ENCODE assay signal across 12 mouse cellular contexts in genomic region chr16:21853446-21853941, GRCm38 (mm10). TPM values are rescaled to one million over a fixed set of nuclear protein-coding genes. Genes with fewer than 3 reads are reported as not detected.
DNase-seq lines count a peak whose midpoint lies in the region; ATAC-seq and TF ChIP-seq lines count a peak whose summit lies in the region.
"Had no signal": no experiment of that assay in that cellular context is flagged by ENCODE, and none has a peak within 500 bp of the region (broad histone marks: within the 10 kb centered on the region; RNA-seq: fewer than 3 reads in every experiment).

No protein-coding gene starts in this region.

- DNase-seq in forebrain, embryonic 11.5 days (ENCODE audit: low spot score): no peak
- no peak for DNase-seq in forebrain, embryonic 10.5 days (ENCODE audit: extremely low spot score, low spot score)
- DNase-seq in embryonic facial prominence, embryonic 14.5 days (ENCODE audit: low spot score): no peak
- peak; percentile 40 for DNase-seq in hindbrain, postnatal 0 days (ENCODE audit: low spot score)
- DNase-seq in midbrain, postnatal 0 days (ENCODE audit: low spot score): peak; percentile 36
- no peak for DNase-seq in cerebellum, postnatal 36 days
- no peak for DNase-seq in kidney, postnatal 25 days
- DNase-seq: adrenal gland, postnatal 25 days; cerebellum, adult 9-11 months had no signal

- no peak overlapping the region for H3K4me2 ChIP-seq in forebrain, embryonic 11.5 days (ENCODE audit: low read depth, low read length, severe bottlenecking)
- no peak overlapping the region for H3K4me2 ChIP-seq in embryonic facial prominence, embryonic 14.5 days (ENCODE audit: low read depth, low read length)
- H3K4me2 ChIP-seq in hindbrain, postnatal 0 days (ENCODE audit: low read depth, low read length): 0 out of 2 replicates have a peak overlapping the region, but pooled peaks have one; percentile 1
- H3K4me2 ChIP-seq in midbrain, postnatal 0 days (ENCODE audit: low read depth, low read length, poor library complexity, severe bottlenecking): no peak overlapping the region

- H3K4me3 ChIP-seq in forebrain, embryonic 11.5 days (ENCODE audit: low read depth, low read length): no peak overlapping the region
- H3K4me3 ChIP-seq in forebrain, embryonic 10.5 days: no peak overlapping the region
- H3K4me3 ChIP-seq in embryonic facial prominence, embryonic 14.5 days (ENCODE audit: low read depth, low read length): no peak overlapping the region
- no peak overlapping the region for H3K4me3 ChIP-seq in hindbrain, postnatal 0 days (ENCODE audit: low read length)
- no peak overlapping the region for H3K4me3 ChIP-seq in midbrain, postnatal 0 days (ENCODE audit: low read depth, low read length)
- H3K4me3 ChIP-seq: heart, embryonic 10.5 days had no signal

- WGBS in forebrain, embryonic 11.5 days: 79% methylated on average over 7 of the region's 7 CpGs
- 77% methylated on average over 7 of the region's 7 CpGs for WGBS in forebrain, embryonic 10.5 days
- 48% methylated on average over 7 of the region's 7 CpGs for WGBS in embryonic facial prominence, embryonic 14.5 days
- WGBS in hindbrain, postnatal 0 days: 49% methylated on average over 7 of the region's 7 CpGs
- 28% methylated on average over 7 of the region's 7 CpGs for WGBS in midbrain, postnatal 0 days

- no peaks in the 10 kb centered on the region for H3K9me3 ChIP-seq in forebrain, embryonic 11.5 days (ENCODE audit: control insufficient read depth, low read length)
- H3K9me3 ChIP-seq in forebrain, embryonic 10.5 days: no peaks in the 10 kb centered on the region
- no peaks in the 10 kb centered on the region for H3K9me3 ChIP-seq in embryonic facial prominence, embryonic 14.5 days (ENCODE audit: control insufficient read depth, low read length)
- no peaks in the 10 kb centered on the region for H3K9me3 ChIP-seq in hindbrain, postnatal 0 days (ENCODE audit: low read length)
- H3K9me3 ChIP-seq in midbrain, postnatal 0 days (ENCODE audit: low read length): no peaks in the 10 kb centered on the region
- H3K9me3 ChIP-seq: heart, embryonic 10.5 days had no signal

- no peak for ATAC-seq in forebrain, embryonic 11.5 days (replicated peaks; ENCODE audit: low FRiP score)
- ATAC-seq in embryonic facial prominence, embryonic 14.5 days (ENCODE audit: low read depth): 0 out of 2 replicates have a peak, but pooled peaks have one; percentile 47
- peak; percentile 42 for ATAC-seq in hindbrain, postnatal 0 days
- ATAC-seq in midbrain, postnatal 0 days (ENCODE audit: low FRiP score): 0 out of 2 replicates have a peak, but pooled peaks have one; percentile 39
- ATAC-seq in megakaryocyte progenitor cell, adult 5-6 weeks (replicated peaks; ENCODE audit: poor library complexity): no peak

- no peak overlapping the region for H3K9ac ChIP-seq in forebrain, embryonic 11.5 days (ENCODE audit: low read length)
- no peak overlapping the region for H3K9ac ChIP-seq in embryonic facial prominence, embryonic 14.5 days (ENCODE audit: low read depth, low read length)
- H3K9ac ChIP-seq in hindbrain, postnatal 0 days (replicated peaks; ENCODE audit: low read length): no peak overlapping the region
- H3K9ac ChIP-seq in midbrain, postnatal 0 days (replicated peaks; ENCODE audit: low read length, poor library complexity, severe bottlenecking): no peak overlapping the region

- no peak for TF ChIP-seq CTCF in hindbrain, postnatal 0 days (IDR thresholded peaks at IDR 0.05; ENCODE audit: low read depth)
- TF ChIP-seq CTCF in midbrain, postnatal 0 days (IDR thresholded peaks at IDR 0.05): no peak

- no peaks in the 10 kb centered on the region for H3K27me3 ChIP-seq in forebrain, embryonic 11.5 days (ENCODE audit: control insufficient read depth, insufficient read depth, low read length)
- H3K27me3 ChIP-seq in forebrain, embryonic 10.5 days (ENCODE audit: poor library complexity, severe bottlenecking): no peaks in the 10 kb centered on the region
- H3K27me3 ChIP-seq in embryonic facial prominence, embryonic 14.5 days (replicated peaks; ENCODE audit: control insufficient read depth, insufficient read depth, low read length): no peaks in the 10 kb centered on the region
- no peaks in the 10 kb centered on the region for H3K27me3 ChIP-seq in hindbrain, postnatal 0 days (ENCODE audit: insufficient read depth, low read length)
- H3K27me3 ChIP-seq in midbrain, postnatal 0 days (ENCODE audit: insufficient read depth, low read length): no peaks in the 10 kb centered on the region

- peak overlapping the region; percentile 2; the same call in 1 of the 2 replicates for H3K27ac ChIP-seq in forebrain, embryonic 11.5 days (ENCODE audit: low read depth, low read length)
- no peak overlapping the region for H3K27ac ChIP-seq in forebrain, embryonic 10.5 days
- no peak overlapping the region for H3K27ac ChIP-seq in embryonic facial prominence, embryonic 14.5 days (replicated peaks; ENCODE audit: low read depth, low read length)
- peak overlapping the region; percentile 49; the same call in 1 of the 2 replicates for H3K27ac ChIP-seq in hindbrain, postnatal 0 days
- peak overlapping the region; percentile 9; the same call in 1 of the 2 replicates for H3K27ac ChIP-seq in midbrain, postnatal 0 days (ENCODE audit: low read depth, low read length)
- H3K27ac ChIP-seq: heart, embryonic 10.5 days; macrophage had no signal

- peaks cover 10% of the 10 kb centered on the region for H3K4me1 ChIP-seq in forebrain, embryonic 11.5 days (replicated peaks; ENCODE audit: control insufficient read depth, insufficient read depth, low read length)
- peaks cover 34% of the 10 kb centered on the region for H3K4me1 ChIP-seq in forebrain, embryonic 10.5 days
- H3K4me1 ChIP-seq in embryonic facial prominence, embryonic 14.5 days (ENCODE audit: control insufficient read depth, insufficient read depth, low read length): peaks cover 9% of the 10 kb centered on the region; the same call in 1 of the 2 replicates
- H3K4me1 ChIP-seq in hindbrain, postnatal 0 days (ENCODE audit: insufficient read depth, low read length): peaks cover 13% of the 10 kb centered on the region
- 0 out of 2 replicates have a peak, but pooled peaks cover 6% of the 10 kb centered on the region for H3K4me1 ChIP-seq in midbrain, postnatal 0 days (ENCODE audit: insufficient read depth, low read length)

- H3K36me3 ChIP-seq in forebrain, embryonic 11.5 days (ENCODE audit: control insufficient read depth, insufficient read depth, low read length): no peaks in the 10 kb centered on the region
- no peaks in the 10 kb centered on the region for H3K36me3 ChIP-seq in forebrain, embryonic 10.5 days (replicated peaks)
- no peaks in the 10 kb centered on the region for H3K36me3 ChIP-seq in embryonic facial prominence, embryonic 14.5 days (ENCODE audit: control insufficient read depth, insufficient read depth, low read length)
- no peaks in the 10 kb centered on the region for H3K36me3 ChIP-seq in hindbrain, postnatal 0 days (ENCODE audit: insufficient read depth, low read length)
- no peaks in the 10 kb centered on the region for H3K36me3 ChIP-seq in midbrain, postnatal 0 days (ENCODE audit: insufficient read depth, low read length)
- H3K36me3 ChIP-seq: heart, embryonic 10.5 days had no signal

RNA-seq across cellular contexts. Expression of gene Map3k13, which starts 59.3 kb away (rescaled TPM):
- 3.5 TPM in 2 replicates for polyA plus RNA-seq in forebrain, embryonic 11.5 days (2014; fragmentation: Nextera tagmentation; extraction: Ambion mirVana)
- polyA plus RNA-seq in forebrain, embryonic 10.5 days (2016; fragmentation: Nextera tagmentation; extraction: Ambion mirVana): 1.1 and 1.7 TPM in 2 replicates
- 0.84 and 0.95 TPM in 2 replicates for polyA plus RNA-seq in embryonic facial prominence, embryonic 14.5 days (2014; fragmentation: Nextera tagmentation; extraction: Ambion mirVana)
- 12.8 and 12.9 TPM in 2 replicates for total RNA-seq in hindbrain, postnatal 0 days (2014; rRNA removed)
- polyA plus RNA-seq in hindbrain, postnatal 0 days (2015; fragmentation: Nextera tagmentation; extraction: Ambion mirVana): 3.9 and 4.5 TPM in 2 replicates
- total RNA-seq in midbrain, postnatal 0 days (2014; rRNA removed): 11.5 and 12.1 TPM in 2 replicates
- 3.4 and 4.0 TPM in 2 replicates for polyA plus RNA-seq in midbrain, postnatal 0 days (2015; fragmentation: Nextera tagmentation; extraction: Ambion mirVana)
- 0.10 TPM in 1 of 2 replicates, not detected in the other for total RNA-seq in megakaryocyte progenitor cell, adult 5-6 weeks (2015)
- 0.03 TPM in 1 of 2 replicates, not detected in the other for total RNA-seq in megakaryocyte progenitor cell, adult 5-6 weeks (2017)

Comparison
In these comparisons a context has a peak if more than half of its experiments do, and no peak if none do; other contexts are left out.
1. H3K27ac ChIP-seq: peak in forebrain, embryonic 11.5 days (single experiment), hindbrain, postnatal 0 days (single experiment) and midbrain, postnatal 0 days (single experiment); none in forebrain, embryonic 10.5 days (single experiment) and embryonic facial prominence, embryonic 14.5 days (single experiment).
2. ATAC-seq: peak in embryonic facial prominence, embryonic 14.5 days (single experiment), hindbrain, postnatal 0 days (single experiment) and midbrain, postnatal 0 days (single experiment); none in forebrain, embryonic 11.5 days (single experiment) and megakaryocyte progenitor cell, adult 5-6 weeks (single experiment).
3. DNase-seq: peak in hindbrain, postnatal 0 days (single experiment) and midbrain, postnatal 0 days (single experiment); none in forebrain, embryonic 11.5 days (single experiment), forebrain, embryonic 10.5 days (single experiment), embryonic facial prominence, embryonic 14.5 days (single experiment), cerebellum, postnatal 36 days (0 of 2) and kidney, postnatal 25 days (0 of 2).